Mouse (Mus musculus): ENCODE data around the gene Olfr895.

Gene Olfr895

DNA sequence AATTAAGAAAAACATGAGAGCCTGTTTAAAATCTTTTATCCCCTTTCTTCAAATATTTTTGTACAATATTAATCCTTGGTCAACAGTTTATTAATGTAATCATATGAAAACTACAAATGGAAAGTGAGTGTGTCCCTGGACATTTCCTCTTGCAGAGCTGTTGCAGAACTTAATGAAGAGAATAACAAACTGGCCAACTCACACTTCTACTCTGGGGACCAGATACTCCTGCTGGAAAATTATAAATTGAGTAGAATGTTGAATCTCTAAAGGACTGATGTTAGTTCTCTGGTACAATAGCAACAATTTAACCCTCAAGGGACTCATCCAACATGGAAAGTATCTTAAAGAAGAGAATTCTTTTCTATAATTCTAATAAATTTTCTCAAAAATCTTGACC lies at the start of gene Olfr895:
TSS of gene Olfr895 (plus strand) at position 301 of the 400 bp plus-strand sequence.
- no peak for DNase-seq (ENCODE audit: low spot score)

DNA sequence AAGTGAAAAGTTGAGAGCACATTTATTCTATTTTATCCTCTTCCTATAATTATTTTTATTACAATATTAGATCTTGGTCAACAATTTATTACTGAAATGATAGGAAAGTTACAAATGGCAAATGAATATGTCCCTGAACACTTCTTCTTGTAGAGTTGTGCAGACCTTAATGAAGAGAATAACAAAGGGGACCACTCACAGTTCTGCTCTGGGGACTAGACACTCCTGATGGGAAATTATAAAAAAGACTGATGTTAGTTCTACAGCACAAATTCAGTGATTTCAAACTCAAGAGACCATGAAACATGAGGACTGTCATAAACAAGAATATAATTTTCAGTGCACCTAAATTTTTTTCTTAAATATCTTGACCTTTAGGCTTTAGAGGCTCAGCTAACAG lies 15.2 kb upstream of the Olfr895 start, which contains the start of gene Olfr143:
TSS of gene Olfr143 (plus strand) at position 301 of the 400 bp plus-strand sequence.
- no peak for DNase-seq (ENCODE audit: low spot score)

DNA sequence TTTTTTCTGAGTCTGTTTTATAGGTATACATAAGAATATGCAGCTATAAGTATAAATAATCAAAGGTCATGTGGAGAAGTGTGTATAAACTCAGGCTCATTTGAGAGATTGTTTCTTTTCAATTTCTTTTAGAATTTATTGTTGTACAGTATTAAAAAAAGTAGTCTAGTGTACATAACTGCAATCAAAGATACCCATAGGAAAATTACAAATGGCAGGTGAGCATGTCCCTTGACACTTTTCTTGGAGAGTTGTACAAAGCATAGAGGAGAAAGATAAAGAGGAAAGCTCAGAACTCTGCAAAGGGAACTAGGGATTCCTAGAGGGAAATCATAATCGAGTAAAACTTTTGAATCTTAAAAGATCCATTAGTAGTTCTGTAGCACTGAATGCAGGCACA lies 23.2 kb downstream of the Olfr895 start, which contains the start of gene Olfr896-ps1:
TSS of gene Olfr896-ps1 (plus strand) at position 301 of the 400 bp plus-strand sequence.
- no peak for DNase-seq (ENCODE audit: low spot score)

Data from retina, embryonic 14.5 days (tissue).